Mouse (Mus musculus): ENCODE measurements at regions not wholly inside any gene's neighbourhood (a gene's known extent, or its start where the extent isn't known, plus 50 kb on each side); places are given as distances from the start of the nearest gene placed in this dataset.
"Not testable (repeated sequence)": the region's sequence is repeated elsewhere in the genome, so short reads cannot be mapped to it uniquely, and the experiment has no call there.

- DNase-seq: no peak
Measured at GRCm38 (mm10) chr13:101955806-101956418, 187.9 kb upstream of the Pik3r1 start.

DNA sequence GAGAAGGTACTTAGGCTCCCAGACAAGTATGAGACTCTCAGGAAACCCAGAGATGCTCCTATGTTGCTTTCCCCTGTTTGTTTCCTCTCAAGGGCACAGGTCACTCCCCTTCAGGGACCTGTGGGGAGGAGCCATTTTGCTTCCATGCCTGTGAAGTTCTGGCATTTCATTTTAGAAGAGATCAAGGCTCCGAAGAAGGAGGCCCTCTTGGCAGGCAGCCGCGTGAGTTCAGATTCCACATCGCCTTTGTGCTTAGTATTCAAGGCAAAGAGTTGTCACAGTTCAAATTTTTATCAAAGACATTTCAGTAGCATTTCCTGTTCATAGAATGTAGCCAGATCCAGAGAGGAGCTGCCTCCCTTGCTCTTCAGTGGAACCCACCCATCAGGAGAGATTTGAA lies 189.8 kb upstream of the Pik3r1 start:
- DNase-seq: no peak

GRCm38 (mm10) chr13:101965537-101965936 lies 197.5 kb upstream of the Pik3r1 start:
- no peak for DNase-seq

- no peak for DNase-seq
Measured at GRCm38 (mm10) chr13:101966799-101967397, 198.9 kb upstream of the Pik3r1 start.

DNA sequence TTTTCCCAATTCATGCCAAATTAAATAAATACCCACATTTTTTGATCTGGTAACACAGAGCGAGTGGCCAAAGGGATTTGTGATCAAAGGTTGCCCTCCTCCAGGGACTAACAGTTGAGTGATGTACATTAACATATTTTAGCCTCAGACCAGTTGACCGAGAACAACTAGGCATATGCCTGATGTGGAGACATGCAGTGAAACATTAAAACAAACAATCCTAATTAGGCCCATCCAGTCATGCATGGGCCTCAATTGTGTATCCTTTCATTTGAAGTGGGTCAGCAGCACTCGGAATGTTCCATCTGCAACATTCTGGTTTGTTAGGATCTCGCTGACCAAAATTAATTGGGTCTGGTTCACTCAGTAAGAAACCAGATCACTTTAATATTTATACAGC lies 199.4 kb upstream of the Pik3r1 start:
- no peak for DNase-seq

DNA sequence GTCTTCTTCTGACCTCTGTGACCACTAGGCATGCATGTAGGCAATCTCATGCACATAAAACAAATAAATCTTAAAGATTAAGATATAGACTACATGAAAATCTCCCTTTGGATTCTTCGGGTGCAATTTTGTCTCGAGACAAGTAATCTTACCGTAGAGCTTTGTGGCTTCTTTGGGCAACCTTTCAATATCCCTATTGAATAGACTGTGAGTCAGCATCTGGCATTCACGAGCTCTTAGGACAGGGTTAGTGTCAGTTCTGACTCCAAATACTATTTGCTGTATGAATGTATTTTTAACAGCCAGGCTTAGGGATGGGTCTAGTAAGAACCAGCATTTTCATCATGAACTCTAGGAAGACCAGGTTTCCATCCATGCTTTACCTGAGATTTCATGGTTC lies 208.7 kb upstream of the Pik3r1 start:
- no peak for DNase-seq

GRCm38 (mm10) chr13:101980171-101980835 lies 212.3 kb upstream of the Pik3r1 start:
- no peak for DNase-seq

- no peak for DNase-seq
Measured at GRCm38 (mm10) chr13:101988637-101989413, 220.8 kb upstream of the Pik3r1 start.

DNA sequence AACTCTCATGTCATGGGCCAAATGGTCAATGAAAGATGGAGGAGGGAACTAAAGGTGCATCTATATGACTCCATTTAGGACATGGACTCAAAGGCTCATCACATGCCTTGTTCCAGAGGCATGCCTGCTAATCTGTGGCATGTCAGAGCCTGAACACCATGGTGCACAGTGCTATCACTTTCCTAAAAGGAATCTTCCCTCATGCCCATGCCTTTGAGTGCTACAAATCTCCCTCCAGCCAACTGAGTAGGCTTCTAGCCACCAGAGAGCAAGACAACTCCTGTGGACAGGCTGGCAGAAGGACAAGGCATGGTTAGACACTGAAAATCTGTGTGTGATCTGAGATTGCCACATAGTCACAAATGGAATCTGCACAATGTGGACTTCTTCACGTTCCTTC lies 223.7 kb upstream of the Pik3r1 start:
- DNase-seq: no peak

GRCm38 (mm10) chr13:101994779-101995178 lies 226.8 kb upstream of the Pik3r1 start:
- DNase-seq: no peak

DNA sequence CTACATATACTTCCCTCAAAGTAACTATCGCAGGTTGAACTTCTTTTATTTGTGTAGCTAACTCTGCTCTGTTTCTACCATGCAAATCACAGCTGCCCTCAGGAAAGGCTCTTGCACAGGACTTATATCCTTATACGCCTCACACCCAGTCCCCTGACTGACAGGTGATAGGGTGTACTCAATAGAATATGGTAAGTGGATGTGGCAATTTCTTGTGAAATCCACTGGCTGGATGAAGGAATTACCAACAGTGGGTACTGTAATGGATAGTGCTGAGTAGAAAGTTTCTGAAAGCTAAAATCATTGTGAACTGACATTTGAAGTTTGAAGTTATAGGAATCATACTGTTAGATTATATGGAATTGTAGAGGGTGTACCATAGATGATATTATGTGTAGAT lies 227.5 kb upstream of the Pik3r1 start:
- no peak for DNase-seq

DNA sequence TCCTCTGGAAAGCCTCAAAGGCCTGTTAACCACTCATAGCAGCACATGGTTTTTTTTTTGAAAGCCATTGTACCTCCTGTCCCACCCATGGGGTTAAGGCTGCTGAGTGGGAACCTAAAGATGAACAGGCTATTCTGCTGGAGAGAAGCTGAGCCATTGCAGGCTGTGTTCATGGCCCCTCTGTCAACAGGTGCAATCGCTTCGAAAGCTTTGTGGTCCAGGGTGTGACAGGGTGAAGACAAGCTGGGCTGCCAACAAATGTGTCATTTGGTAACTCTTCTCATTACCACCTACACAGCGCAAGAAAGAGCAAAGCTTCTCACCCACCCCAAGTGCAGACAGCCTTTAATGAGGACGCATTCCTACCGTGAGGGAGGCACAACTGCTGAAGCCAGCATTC lies 228.1 kb upstream of the Pik3r1 start:
- no peak for DNase-seq

GRCm38 (mm10) chr13:101997415-101997814 lies 229.4 kb upstream of the Pik3r1 start:
- DNase-seq: no peak

DNA sequence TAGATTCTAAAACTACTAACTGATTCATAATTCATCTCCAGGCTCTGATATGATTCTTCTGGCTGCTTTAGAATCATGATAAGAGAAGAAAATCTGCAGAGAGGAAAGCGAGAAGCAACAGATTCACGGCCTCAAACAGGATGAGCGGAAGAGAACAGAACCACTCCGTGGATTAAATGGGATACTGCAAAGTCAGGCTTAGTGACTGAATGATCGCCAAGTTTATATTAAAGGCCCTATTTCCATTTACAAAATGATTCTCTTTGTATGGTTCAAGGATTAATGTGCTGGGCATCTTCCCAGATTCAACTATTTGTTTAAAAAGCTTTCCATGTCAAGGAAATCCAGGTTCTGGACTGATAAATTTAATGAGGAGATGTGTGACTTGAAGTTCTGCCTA lies 238.5 kb upstream of the Pik3r1 start:
- no peak for DNase-seq

GRCm38 (mm10) chr13:102011965-102012364 lies 243.9 kb upstream of the Pik3r1 start:
- no peak for DNase-seq

DNA sequence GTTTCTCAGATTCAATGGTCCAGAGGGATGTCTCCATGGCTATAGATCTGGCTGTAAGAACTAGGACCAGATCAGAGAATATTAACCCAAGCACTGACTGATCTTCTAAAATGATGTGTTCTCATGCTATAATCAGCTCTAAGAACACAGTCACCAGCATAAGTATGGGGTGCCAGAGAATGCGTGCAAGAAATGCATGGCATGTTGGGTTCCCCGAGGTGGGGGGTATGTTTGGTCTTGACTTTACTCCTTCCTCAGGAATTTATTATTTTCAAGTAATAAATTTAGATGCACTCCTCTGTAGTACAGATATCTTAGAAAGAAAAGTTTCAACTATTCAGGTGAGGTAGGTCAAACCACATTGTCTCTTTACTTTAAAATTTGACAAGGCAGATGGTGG lies 246.5 kb upstream of the Pik3r1 start:
- no peak for DNase-seq

DNA sequence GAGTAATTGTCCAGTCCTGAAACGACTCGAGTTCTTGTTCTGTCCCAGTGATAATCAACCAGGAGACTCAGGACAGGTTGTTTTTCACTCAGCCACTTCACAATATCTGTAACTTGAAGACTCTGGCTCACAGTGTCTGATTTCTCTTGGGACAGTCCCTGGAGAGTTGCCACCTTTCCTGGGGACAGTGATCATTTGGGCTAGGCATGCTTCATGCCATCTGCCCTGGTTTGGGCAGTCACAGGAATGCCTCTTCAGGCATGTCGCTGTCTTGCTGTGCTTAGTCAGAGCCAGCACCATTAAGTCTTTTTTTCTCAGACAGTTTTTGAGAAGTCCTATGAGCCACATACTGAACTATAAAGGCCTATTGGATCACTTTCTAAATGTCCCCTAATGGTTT lies 246.9 kb upstream of the Pik3r1 start:
- DNase-seq: no peak

DNA sequence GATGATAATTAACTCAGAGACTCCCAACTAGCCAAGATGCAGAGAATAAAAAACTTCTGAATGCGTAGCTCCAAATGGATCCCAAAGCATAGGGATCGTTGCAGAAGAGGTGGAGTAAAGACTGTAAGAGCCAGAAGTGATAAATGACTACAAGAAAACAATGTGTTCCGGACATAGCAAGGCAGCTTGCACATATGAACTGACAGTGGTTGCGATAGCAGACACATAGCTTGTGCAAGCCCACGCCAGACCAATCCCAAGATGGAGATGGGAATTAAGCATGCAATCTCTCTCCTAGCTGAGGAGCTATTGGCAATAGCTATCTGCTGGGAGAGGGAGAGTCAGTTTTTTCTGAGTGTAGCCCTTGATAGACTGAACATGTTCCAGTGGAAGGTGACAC lies 248.5 kb upstream of the Pik3r1 start:
- no peak for DNase-seq

- DNase-seq: no peak
Measured at GRCm38 (mm10) chr13:102022273-102022672, 254.3 kb upstream of the Pik3r1 start.

DNA sequence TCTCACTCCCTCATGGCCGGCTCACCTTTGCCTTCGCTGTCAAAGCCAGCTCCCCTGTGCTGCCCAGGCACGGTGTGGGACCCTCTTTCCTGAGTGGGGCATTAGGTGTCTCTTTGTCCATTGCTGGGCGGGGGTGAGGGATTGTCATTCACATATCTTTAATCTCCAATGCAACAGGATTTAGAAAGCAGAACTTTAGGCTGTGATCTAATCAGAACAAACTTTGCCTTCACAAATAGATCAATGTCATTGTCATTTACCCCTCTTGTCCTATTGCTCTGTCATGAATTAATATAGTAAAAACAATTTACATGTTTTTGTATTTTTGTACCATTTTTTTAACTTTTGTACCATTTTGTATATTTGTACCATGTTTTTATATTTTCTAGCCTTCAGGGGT lies 254.7 kb upstream of the Pik3r1 start:
- no peak for DNase-seq

DNA sequence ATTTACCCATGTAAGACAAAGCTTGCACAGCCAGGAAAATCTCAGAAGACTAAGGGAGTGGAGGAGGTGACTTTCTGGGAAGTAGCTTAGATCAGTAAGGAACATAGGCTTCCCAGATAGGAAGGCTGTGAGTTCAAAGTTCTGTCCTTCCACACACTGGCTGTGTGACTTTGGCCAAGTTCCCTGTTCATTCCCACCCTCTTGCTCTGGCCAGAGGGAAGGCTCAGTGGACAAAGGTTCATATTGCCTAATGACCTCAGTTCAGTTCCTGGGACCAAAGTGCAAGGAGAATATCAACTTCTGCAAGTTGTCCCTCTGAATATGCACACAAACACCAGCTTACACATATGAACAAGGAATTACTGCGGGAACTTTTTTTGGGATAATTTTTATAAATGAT lies 255.6 kb upstream of the Pik3r1 start:
- no peak for DNase-seq

DNA sequence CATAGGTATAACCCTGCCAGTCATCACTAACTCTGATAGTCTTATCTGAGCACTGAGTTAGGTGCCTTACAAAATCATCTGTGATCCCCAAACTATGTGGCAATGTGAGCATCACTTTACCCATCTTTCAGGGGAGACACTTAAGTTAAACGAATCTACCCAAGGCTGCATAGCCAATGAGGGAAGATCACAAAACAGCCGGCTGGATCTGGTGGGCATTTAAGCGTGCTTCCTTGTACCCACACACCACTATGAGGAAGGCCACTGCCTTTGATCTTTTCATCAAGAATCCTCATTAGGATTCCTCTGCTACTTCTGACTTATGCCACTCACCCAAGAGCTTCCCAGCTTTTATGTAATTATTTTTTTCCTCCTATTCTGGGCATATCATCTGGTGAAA lies 257.1 kb upstream of the Pik3r1 start:
- DNase-seq: no peak

DNA sequence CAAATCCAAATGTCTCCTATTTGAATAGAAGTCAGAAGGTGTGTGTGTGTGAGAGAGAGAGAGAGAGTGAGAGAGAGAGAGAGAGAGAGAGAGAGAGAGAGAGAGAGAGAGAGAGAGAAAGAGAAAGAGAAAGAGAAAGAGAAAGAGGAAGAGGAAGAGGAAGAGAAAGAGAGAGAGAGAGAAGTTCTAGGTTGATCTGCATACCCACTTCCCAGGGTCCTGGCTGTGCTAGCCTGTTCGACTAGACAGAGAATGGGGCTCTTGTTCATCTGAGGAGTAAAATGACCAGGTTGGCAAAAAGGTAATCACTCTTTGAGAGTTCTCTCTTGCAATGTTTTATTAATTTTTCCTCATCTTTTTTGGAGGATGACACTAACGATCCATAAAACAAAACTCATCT lies 257.5 kb upstream of the Pik3r1 start:
- not testable (repeated sequence) for DNase-seq

- no peak for DNase-seq
Measured at GRCm38 (mm10) chr13:102031416-102031815, 263.4 kb upstream of the Pik3r1 start.

All from thymus, postnatal 36 days (tissue).